Mouse (Mus musculus) left cerebral cortex, adult 18-20 months (tissue): ENCODE data around the gene Rars2. TPM values are rescaled to one million over a fixed set of nuclear protein-coding genes. Genes with fewer than 3 reads are reported as not detected.

Source experiments
- DNase-seq, 2 experiments: peaks; one replicate each; pipeline ENCODE4 v3.0.0; 2021 to 2022; ENCODE audit warnings: low spot score in 2 of 2, mixed read lengths in 1 of 2
- total RNA-seq, 2 experiments: library from RNA; stranded (reverse); gene quantifications; 2 replicates each; pipeline ENCODE4 v1.2.3; 2021

Gene Rars2
- total RNA-seq, 2 experiments from 2014 or later, result 21.4 to 23.5 TPM

GRCm38 (mm10) chr4:34639745-34640364 lies 25.1 kb downstream of the Rars2 start:
- no peak for DNase-seq

GRCm38 (mm10) chr4:34640731-34641130 lies 26.0 kb downstream of the Rars2 start:
- no peak for DNase-seq

GRCm38 (mm10) chr4:34644779-34645178 lies 30.0 kb downstream of the Rars2 start:
- DNase-seq, result no peak

- DNase-seq, result no peak
Measured at GRCm38 (mm10) chr4:34653179-34653578, 38.4 kb downstream of the Rars2 start.

- no peak for DNase-seq
Measured at GRCm38 (mm10) chr4:34656101-34656500, 41.3 kb downstream of the Rars2 start.

- no peak for DNase-seq
Measured at GRCm38 (mm10) chr4:34659012-34659411, 44.3 kb downstream of the Rars2 start.

- no peak for DNase-seq
Measured at GRCm38 (mm10) chr4:34661514-34661913, 46.8 kb downstream of the Rars2 start.

GRCm38 (mm10) chr4:34661927-34662326 lies 47.2 kb downstream of the Rars2 start:
- DNase-seq, result peak; percentile 21 to 55

GRCm38 (mm10) chr4:34667923-34668322 lies 53.2 kb downstream of the Rars2 start:
- no peak for DNase-seq

GRCm38 (mm10) chr4:34673721-34674120 lies 59.0 kb downstream of the Rars2 start:
- DNase-seq, result no peak

GRCm38 (mm10) chr4:34680530-34680929 lies 65.8 kb downstream of the Rars2 start:
- DNase-seq, result no peak

- peak; percentile 96 to 97 for DNase-seq
Measured at GRCm38 (mm10) chr4:34686874-34687567, 72.3 kb downstream of the Rars2 start, which contains the start of gene Slc35a1. Gene Slc35a1 (minus strand): TSS chr4:34687438.

- DNase-seq, result no peak
Measured at GRCm38 (mm10) chr4:34688021-34688420, 73.3 kb downstream of the Rars2 start.

GRCm38 (mm10) chr4:34701528-34701927 lies 86.8 kb downstream of the Rars2 start:
- DNase-seq, result peak in 1 of 2 experiments; percentile 21

GRCm38 (mm10) chr4:34702231-34702630 lies 87.5 kb downstream of the Rars2 start:
- DNase-seq, result no peak

GRCm38 (mm10) chr4:34703029-34703428 lies 88.3 kb downstream of the Rars2 start:
- DNase-seq, result no peak

- no peak for DNase-seq
Measured at GRCm38 (mm10) chr4:34707248-34707647, 92.5 kb downstream of the Rars2 start.

GRCm38 (mm10) chr4:34708127-34708526 lies 93.4 kb downstream of the Rars2 start:
- peak in 1 of 2 experiments; percentile 6 for DNase-seq

Other genes with a start within 250 kb of the Rars2 start
- 100 to 1,000 TPM; 111 to 112 TPM for gene Akirin2, start 64.0 kb upstream of the Rars2 start, total RNA-seq
- 10 to 100 TPM; 37.0 to 42.5 TPM for gene Orc3, start within 50 bp of the Rars2 start, total RNA-seq
- 10 to 100 TPM; 16.7 to 19.4 TPM for gene Slc35a1, start 72.5 kb downstream of the Rars2 start, total RNA-seq
- gene Cfap206, start 115.2 kb downstream of the Rars2 start, total RNA-seq, result 1 to 10 TPM; 1.5 to 2.0 TPM
- gene Gm136, start 141.3 kb downstream of the Rars2 start, total RNA-seq, result not detected
- 10 to 100 TPM; 21.3 to 22.1 TPM for gene Smim8, start 163.5 kb downstream of the Rars2 start, total RNA-seq